Mouse (Mus musculus) T-helper 1 cell (primary cell): ENCODE data around the gene Mcam.

ENCODE experiments used
- in situ Hi-C: fragments of 300-600 bp; cut with MboI, MseI; formaldehyde crosslinking; loops from one replicate; pipeline ENCODE4 v1.15.1; 2025; ENCODE audit warnings: high pct_unique_total_duplicates

Gene Mcam

GRCm38 (mm10) chr9:44134851-44135730, 822 bp downstream of the Mcam start:
- in situ Hi-C loops, result no loop called here

GRCm38 (mm10) chr9:44135731-44136411, 1.6 kb downstream of the Mcam start:
- in situ Hi-C loops, result no loop called here

GRCm38 (mm10) chr9:44137846-44138245, 3.6 kb downstream of the Mcam start:
- in situ Hi-C loops, result no loop called here

- in situ Hi-C loops, result no loop called here
Observed at GRCm38 (mm10) chr9:44141951-44142350, 7.7 kb downstream of the Mcam start.

GRCm38 (mm10) chr9:44143421-44143820, 9.2 kb downstream of the Mcam start:
- in situ Hi-C loops, result no loop called here

- in situ Hi-C loops, result no loop called here
Observed at GRCm38 (mm10) chr9:44144023-44144717, 9.9 kb downstream of the Mcam start.

GRCm38 (mm10) chr9:44144718-44145060, 10.4 kb downstream of the Mcam start:
- in situ Hi-C loops, result no loop called here

- in situ Hi-C loops, result no loop called here
Observed at GRCm38 (mm10) chr9:44147290-44147689, 13.0 kb downstream of the Mcam start.

GRCm38 (mm10) chr9:44159886-44160285, 25.6 kb downstream of the Mcam start:
- in situ Hi-C loops, result no loop called here

- in situ Hi-C loops, result no loop called here
Observed at GRCm38 (mm10) chr9:44168931-44169330, 34.7 kb downstream of the Mcam start.

GRCm38 (mm10) chr9:44170691-44171151, 36.5 kb downstream of the Mcam start:
- in situ Hi-C loops, result no loop called here

GRCm38 (mm10) chr9:44175556-44175955, 41.3 kb downstream of the Mcam start:
- in situ Hi-C loops, result no loop called here

GRCm38 (mm10) chr9:44175957-44176356, 41.7 kb downstream of the Mcam start:
- in situ Hi-C loops, result no loop called here

GRCm38 (mm10) chr9:44177405-44177804, 43.1 kb downstream of the Mcam start:
- in situ Hi-C loops, result no loop called here

- in situ Hi-C loops, result no loop called here
Observed at GRCm38 (mm10) chr9:44178389-44178788, 44.1 kb downstream of the Mcam start.

- in situ Hi-C loops, result no loop called here
Observed at GRCm38 (mm10) chr9:44178811-44179210, 44.5 kb downstream of the Mcam start.

GRCm38 (mm10) chr9:44181537-44181936, 47.3 kb downstream of the Mcam start:
- in situ Hi-C loops, result loop anchor here (5.0 kb wide), 1 partner anchor 61 kb away; the partner anchor contains the start of gene Ccdc153

GRCm38 (mm10) chr9:44182260-44182659, 48.0 kb downstream of the Mcam start:
- in situ Hi-C loops, result loop anchor here (5.0 kb wide), 1 partner anchor 60 kb away; the partner anchor contains the start of gene Ccdc153

- in situ Hi-C loops, result no loop called here
Observed at GRCm38 (mm10) chr9:44188223-44188622, 54.0 kb downstream of the Mcam start.

- in situ Hi-C loops, result no loop called here
Observed at GRCm38 (mm10) chr9:44191166-44191565, 56.9 kb downstream of the Mcam start.

GRCm38 (mm10) chr9:44192312-44192711, 58.0 kb downstream of the Mcam start:
- in situ Hi-C loops, result no loop called here
